Mouse (Mus musculus) liver, adult 2 months (tissue): ENCODE data around the gene 1190007I07Rik.

Source experiments
- CTCF ChIP-seq: fragments of 200-500 bp; IDR thresholded peaks from 2 replicates; pipeline ENCODE4 v1.5.1; 2011; ENCODE audit warnings: low read depth, low read length, control low read depth
- POLR2A ChIP-seq: fragments of 200-500 bp; IDR thresholded peaks from 2 replicates; pipeline ENCODE4 v1.6.1; 2011; ENCODE audit warnings: low read length, control low read depth; ENCODE audit not compliant: insufficient read depth; ENCODE audit errors: extremely low read depth

- TF ChIP-seq POLR2A: no peak
- no peak for TF ChIP-seq CTCF
These were observed 28.2 kb upstream of the 1190007I07Rik start for GRCm38 (mm10) chr10:82651221-82651620.
